Mouse (Mus musculus): ENCODE measurements around the gene Hgd. TPM values are rescaled to one million over a fixed set of nuclear protein-coding genes. Genes with fewer than 3 reads are reported as not detected.

Hgd gene
- polyA plus RNA-seq, 1 experiment, result not detected

- TF ChIP-seq POLR2A (IDR thresholded peaks at IDR 0.05; ENCODE audit: extremely low read depth, insufficient read depth, low read length) (no peak), CTCF (IDR thresholded peaks at IDR 0.05; ENCODE audit: extremely low read depth, insufficient read depth, low read length) (no peak)
- Histone ChIP-seq H3K4me1 (ENCODE audit: control insufficient read depth, insufficient read depth, low read length) (peaks cover 8% of the 10 kb centered on the region; the same call in 1 of the 2 replicates), H3K4me3 (ENCODE audit: insufficient read depth, low read length) (no peak overlapping the region), H3K27ac (ENCODE audit: insufficient read depth, low read length) (no peak overlapping the region)
These were observed 36.2 kb downstream of the Hgd start for GRCm38 (mm10) chr16:37616104-37616503.

- TF ChIP-seq POLR2A (IDR thresholded peaks at IDR 0.05; ENCODE audit: extremely low read depth, insufficient read depth, low read length) (no peak), CTCF (IDR thresholded peaks at IDR 0.05; ENCODE audit: extremely low read depth, insufficient read depth, low read length) (no peak)
- H3K27ac ChIP-seq (ENCODE audit: insufficient read depth, low read length), result peak overlapping the region; percentile 76
- H3K4me3 ChIP-seq (ENCODE audit: insufficient read depth, low read length), result no peak overlapping the region
- H3K4me1 ChIP-seq (ENCODE audit: control insufficient read depth, insufficient read depth, low read length), result peaks cover 8% of the 10 kb centered on the region; the same call in 1 of the 2 replicates
These were observed 37.7 kb downstream of the Hgd start for GRCm38 (mm10) chr16:37617695-37618094.

- Histone ChIP-seq H3K4me1 (ENCODE audit: control insufficient read depth, insufficient read depth, low read length) (peaks cover 7% of the 10 kb centered on the region; the same call in 1 of the 2 replicates), H3K4me3 (ENCODE audit: insufficient read depth, low read length) (no peak overlapping the region), H3K27ac (ENCODE audit: insufficient read depth, low read length) (no peak overlapping the region)
- no peak for TF ChIP-seq CTCF (IDR thresholded peaks at IDR 0.05; ENCODE audit: extremely low read depth, insufficient read depth, low read length)
- TF ChIP-seq POLR2A (IDR thresholded peaks at IDR 0.05; ENCODE audit: extremely low read depth, insufficient read depth, low read length), result no peak
These were observed 42.5 kb downstream of the Hgd start for GRCm38 (mm10) chr16:37622403-37622802.

- no peak overlapping the region for H3K4me3 ChIP-seq (ENCODE audit: insufficient read depth, low read length)
- H3K4me1 ChIP-seq (ENCODE audit: control insufficient read depth, insufficient read depth, low read length), result peaks cover 5% of the 10 kb centered on the region; the same call in 1 of the 2 replicates
- no peak overlapping the region for H3K27ac ChIP-seq (ENCODE audit: insufficient read depth, low read length)
- TF ChIP-seq CTCF (IDR thresholded peaks at IDR 0.05; ENCODE audit: extremely low read depth, insufficient read depth, low read length), result no peak
- no peak for TF ChIP-seq POLR2A (IDR thresholded peaks at IDR 0.05; ENCODE audit: extremely low read depth, insufficient read depth, low read length)
These were observed 43.0 kb downstream of the Hgd start for GRCm38 (mm10) chr16:37622919-37623318.

GRCm38 (mm10) chr16:37626388-37626949 is 46.5 kb downstream of the Hgd start:
- peaks cover 1% of the 10 kb centered on the region; the same call in 1 of the 2 replicates for H3K4me1 ChIP-seq (ENCODE audit: control insufficient read depth, insufficient read depth, low read length)
- no peak overlapping the region for H3K27ac ChIP-seq (ENCODE audit: insufficient read depth, low read length)
- no peak overlapping the region for H3K4me3 ChIP-seq (ENCODE audit: insufficient read depth, low read length)
- TF ChIP-seq CTCF (IDR thresholded peaks at IDR 0.05; ENCODE audit: extremely low read depth, insufficient read depth, low read length) (no peak), POLR2A (IDR thresholded peaks at IDR 0.05; ENCODE audit: extremely low read depth, insufficient read depth, low read length) (no peak)

- no peak overlapping the region for H3K27ac ChIP-seq (ENCODE audit: insufficient read depth, low read length)
- TF ChIP-seq POLR2A (IDR thresholded peaks at IDR 0.05; ENCODE audit: extremely low read depth, insufficient read depth, low read length) (no peak), CTCF (IDR thresholded peaks at IDR 0.05; ENCODE audit: extremely low read depth, insufficient read depth, low read length) (no peak)
- no peak overlapping the region for H3K4me3 ChIP-seq (ENCODE audit: insufficient read depth, low read length)
- H3K4me1 ChIP-seq (ENCODE audit: control insufficient read depth, insufficient read depth, low read length), result peaks cover 1% of the 10 kb centered on the region; the same call in 1 of the 2 replicates
These were observed 48.4 kb downstream of the Hgd start for GRCm38 (mm10) chr16:37628336-37628735.

GRCm38 (mm10) chr16:37629011-37629410 is 49.1 kb downstream of the Hgd start:
- H3K4me1 ChIP-seq (ENCODE audit: control insufficient read depth, insufficient read depth, low read length), result peaks cover 1% of the 10 kb centered on the region; the same call in 1 of the 2 replicates
- no peak overlapping the region for H3K27ac ChIP-seq (ENCODE audit: insufficient read depth, low read length)
- no peak overlapping the region for H3K4me3 ChIP-seq (ENCODE audit: insufficient read depth, low read length)
- TF ChIP-seq POLR2A (IDR thresholded peaks at IDR 0.05; ENCODE audit: extremely low read depth, insufficient read depth, low read length), result no peak
- TF ChIP-seq CTCF (IDR thresholded peaks at IDR 0.05; ENCODE audit: extremely low read depth, insufficient read depth, low read length), result no peak

GRCm38 (mm10) chr16:37634578-37634977 is 54.6 kb downstream of the Hgd start:
- no peaks in the 10 kb centered on the region for H3K4me1 ChIP-seq (ENCODE audit: control insufficient read depth, insufficient read depth, low read length)
- no peak overlapping the region for H3K4me3 ChIP-seq (ENCODE audit: insufficient read depth, low read length)
- TF ChIP-seq CTCF (IDR thresholded peaks at IDR 0.05; ENCODE audit: extremely low read depth, insufficient read depth, low read length), result no peak
- H3K27ac ChIP-seq (ENCODE audit: insufficient read depth, low read length), result no peak overlapping the region

GRCm38 (mm10) chr16:37635095-37635494 is 55.1 kb downstream of the Hgd start:
- Histone ChIP-seq H3K4me1 (ENCODE audit: control insufficient read depth, insufficient read depth, low read length) (no peaks in the 10 kb centered on the region), H3K27ac (ENCODE audit: insufficient read depth, low read length) (no peak overlapping the region)
- TF ChIP-seq CTCF (IDR thresholded peaks at IDR 0.05; ENCODE audit: extremely low read depth, insufficient read depth, low read length), result no peak
- no peak for TF ChIP-seq POLR2A (IDR thresholded peaks at IDR 0.05; ENCODE audit: extremely low read depth, insufficient read depth, low read length)

GRCm38 (mm10) chr16:37636107-37636506 is 56.2 kb downstream of the Hgd start:
- Histone ChIP-seq H3K27ac (ENCODE audit: insufficient read depth, low read length) (no peak overlapping the region), H3K4me1 (ENCODE audit: control insufficient read depth, insufficient read depth, low read length) (no peaks in the 10 kb centered on the region), H3K4me3 (ENCODE audit: insufficient read depth, low read length) (no peak overlapping the region)
- no peak for TF ChIP-seq POLR2A (IDR thresholded peaks at IDR 0.05; ENCODE audit: extremely low read depth, insufficient read depth, low read length)
- TF ChIP-seq CTCF (IDR thresholded peaks at IDR 0.05; ENCODE audit: extremely low read depth, insufficient read depth, low read length), result peak; percentile 57

More at GRCm38 (mm10) chr16:37635095-37635494, 55.1 kb downstream of the Hgd start:
- H3K4me3 ChIP-seq (ENCODE audit: insufficient read depth, low read length), result no peak overlapping the region
